Mouse (Mus musculus) adrenal gland (tissue): Measurements from ENCODE around the gene Poc1b.

ENCODE experiments used
- intact Hi-C: fragments of 180-260 bp; cut with DNase I; formaldehyde crosslinking; loops from one replicate; pipeline ENCODE4 v1.15.1; 2025

Poc1b gene

GRCm38 (mm10) chr10:99221540-99221939, 114.7 kb downstream of the Poc1b start:
- intact Hi-C loops, result no loop called here

- intact Hi-C loops, result no loop called here
These were observed 115.9 kb downstream of the Poc1b start for GRCm38 (mm10) chr10:99222726-99223125.

DNA sequence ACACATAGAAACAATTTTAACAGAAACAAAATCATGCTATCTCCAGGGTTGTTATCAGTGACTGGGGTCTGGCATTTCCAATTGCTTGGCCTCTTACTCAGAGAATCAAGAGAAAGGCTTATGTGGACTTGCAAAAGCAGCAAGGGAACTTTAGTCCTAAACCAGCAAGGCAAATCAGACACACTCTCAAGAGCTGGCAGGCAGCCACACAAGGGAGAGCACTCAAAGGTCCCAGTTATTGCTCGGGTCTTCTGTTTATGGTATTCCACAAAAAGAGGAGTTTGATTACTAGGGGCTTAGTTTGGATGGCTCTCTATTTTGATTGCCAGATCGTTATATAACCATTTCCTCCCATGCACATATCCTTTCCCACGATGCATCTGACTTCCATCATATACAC, 117.4 kb downstream of the Poc1b start:
- intact Hi-C loops, result no loop called here

GRCm38 (mm10) chr10:99226782-99227181, 119.9 kb downstream of the Poc1b start:
- intact Hi-C loops, result no loop called here

DNA sequence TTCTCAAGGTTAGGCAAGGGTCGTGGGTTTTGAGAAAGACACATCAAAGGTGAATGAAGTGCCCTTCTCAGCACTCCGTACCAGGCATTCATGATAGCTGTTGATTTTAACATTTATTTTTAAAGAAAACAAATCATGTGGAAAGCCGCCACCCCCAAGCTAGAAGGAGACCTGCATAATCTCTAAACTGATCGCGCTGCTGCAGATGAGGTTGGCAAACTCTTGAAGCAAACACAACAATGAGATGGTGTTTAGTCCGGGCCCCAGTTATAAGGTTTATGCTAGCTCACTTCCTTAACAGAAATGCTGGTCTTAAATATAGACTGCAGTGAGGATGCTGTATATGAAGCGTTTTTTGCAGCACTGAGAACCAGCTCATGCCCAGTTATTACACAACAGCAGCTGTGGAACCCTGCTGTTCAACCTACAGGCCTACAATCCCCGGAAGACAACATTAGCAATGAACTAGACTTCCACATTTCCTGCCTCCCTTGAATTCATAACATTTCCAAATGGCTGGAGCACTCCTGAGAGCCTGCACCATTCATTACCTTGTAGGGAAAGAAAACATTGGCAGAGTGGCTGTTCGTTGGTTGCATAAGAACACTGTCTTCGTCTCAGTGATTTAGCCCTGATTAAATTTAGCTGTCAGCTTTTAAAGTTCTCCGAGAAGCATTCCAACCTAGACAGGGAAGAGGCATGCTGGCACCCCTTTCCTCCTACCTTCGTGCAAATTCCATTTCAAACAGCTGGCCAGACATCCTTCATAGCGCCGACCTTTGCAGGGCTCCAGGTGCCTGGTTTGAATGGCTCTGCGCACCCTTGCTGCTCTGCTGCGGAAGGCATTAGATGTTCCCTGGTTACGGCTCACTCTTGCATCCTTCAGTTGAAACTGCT, 121.4 kb downstream of the Poc1b start:
- intact Hi-C loops, result no loop called here

- intact Hi-C loops, result no loop called here
These were observed 122.3 kb downstream of the Poc1b start for GRCm38 (mm10) chr10:99229031-99229684.

DNA sequence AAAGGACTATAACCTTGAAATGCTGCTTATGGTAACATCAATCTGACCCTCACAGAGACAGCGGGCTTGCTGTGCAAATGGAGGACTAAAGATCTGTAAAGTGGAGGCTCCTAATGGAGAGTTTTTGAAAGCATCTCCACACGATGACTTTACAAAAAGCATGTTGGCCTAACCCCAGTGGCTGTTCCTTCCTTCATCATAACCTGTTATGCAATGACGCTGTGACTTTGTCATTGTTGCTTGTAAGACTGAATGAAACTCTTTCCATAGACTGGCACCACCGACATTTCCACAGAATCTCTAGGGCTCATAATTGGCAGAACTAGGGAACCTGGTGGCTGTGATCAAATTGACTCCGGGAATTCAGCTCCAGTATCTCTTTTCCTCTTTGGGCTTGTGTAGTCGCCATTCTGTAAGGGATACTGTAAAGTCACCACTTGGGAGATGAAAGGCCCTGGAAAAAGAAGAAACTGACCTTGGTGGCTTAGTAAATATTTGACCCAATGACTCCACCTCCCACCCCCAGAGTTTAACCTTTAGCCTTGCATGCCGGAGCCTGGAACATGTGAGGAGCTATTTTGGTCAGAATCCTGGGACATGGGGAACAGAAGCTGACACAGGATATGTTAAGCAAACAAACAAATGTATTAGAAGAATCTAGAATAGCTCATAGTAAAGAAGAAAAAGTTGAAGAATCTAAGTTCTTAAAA, 125.8 kb downstream of the Poc1b start:
- intact Hi-C loops, result no loop called here

DNA sequence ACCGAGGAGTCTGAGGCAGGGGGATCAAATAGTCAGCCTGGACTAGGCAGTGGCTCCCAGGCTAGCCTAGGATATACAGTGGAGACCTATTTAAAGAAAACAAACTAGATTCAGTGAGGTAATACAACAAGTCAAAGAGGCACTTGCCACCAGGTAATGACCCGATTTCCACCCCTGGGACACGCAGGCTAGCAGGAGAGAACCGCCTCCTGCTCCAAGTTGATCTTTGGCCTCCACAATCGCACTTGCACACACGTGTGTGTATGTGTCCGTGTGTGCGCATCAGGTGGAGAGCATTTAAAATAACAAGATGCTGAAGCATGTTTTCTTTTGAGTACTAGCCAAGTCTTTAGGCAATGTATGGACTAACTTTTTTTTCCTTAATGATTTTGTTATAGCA, 127.5 kb downstream of the Poc1b start:
- intact Hi-C loops, result no loop called here

GRCm38 (mm10) chr10:99235081-99235480, 128.2 kb downstream of the Poc1b start:
- intact Hi-C loops, result no loop called here

DNA sequence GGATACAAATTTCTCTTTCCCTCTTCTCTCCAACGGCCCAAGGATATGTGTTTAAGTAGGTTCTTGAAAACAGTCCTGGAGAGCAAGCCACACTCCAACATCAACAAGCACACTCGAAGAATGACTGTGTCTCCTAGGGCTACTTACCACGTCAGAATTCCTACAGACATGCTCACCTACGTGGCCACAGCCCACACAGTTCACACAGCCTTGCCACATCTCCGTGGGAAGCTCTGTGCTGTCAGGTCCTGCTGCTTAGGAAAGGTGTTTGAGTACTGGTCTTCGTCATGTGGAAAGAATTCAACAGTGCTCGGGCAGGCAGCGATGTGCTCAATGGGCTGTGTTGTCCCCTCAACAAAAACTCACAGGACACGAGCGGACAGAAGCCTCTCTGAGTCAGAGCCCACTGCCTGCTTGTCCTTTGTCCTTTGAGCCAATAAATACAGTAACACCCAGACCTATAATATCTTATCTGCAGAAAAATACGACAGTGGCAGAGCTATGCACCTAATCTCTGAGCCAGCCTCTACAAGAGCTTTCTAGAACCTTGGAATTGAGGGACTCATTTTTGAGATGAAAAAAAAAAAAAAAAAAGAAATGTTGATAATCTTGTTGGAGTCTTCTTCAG, 130.5 kb downstream of the Poc1b start:
- intact Hi-C loops, result no loop called here

DNA sequence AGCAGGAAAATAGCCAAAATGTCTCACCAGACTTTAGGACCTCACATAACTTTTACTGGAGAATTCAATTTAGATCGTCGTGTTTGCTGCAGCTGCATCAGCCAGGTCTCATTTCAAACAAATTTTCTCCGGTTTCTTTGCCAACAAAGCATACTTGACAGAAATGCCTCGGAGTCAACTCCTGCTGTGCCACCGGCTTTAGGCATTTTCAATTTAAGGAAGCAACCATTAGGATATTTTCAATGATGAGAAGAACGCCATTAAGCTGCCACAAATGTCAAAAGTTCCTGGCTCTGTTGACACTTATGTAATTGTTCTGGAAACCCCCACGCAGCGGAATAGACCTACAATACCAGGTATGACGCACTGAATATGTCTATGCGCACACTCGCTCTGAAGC, 131.7 kb downstream of the Poc1b start:
- intact Hi-C loops, result no loop called here

DNA sequence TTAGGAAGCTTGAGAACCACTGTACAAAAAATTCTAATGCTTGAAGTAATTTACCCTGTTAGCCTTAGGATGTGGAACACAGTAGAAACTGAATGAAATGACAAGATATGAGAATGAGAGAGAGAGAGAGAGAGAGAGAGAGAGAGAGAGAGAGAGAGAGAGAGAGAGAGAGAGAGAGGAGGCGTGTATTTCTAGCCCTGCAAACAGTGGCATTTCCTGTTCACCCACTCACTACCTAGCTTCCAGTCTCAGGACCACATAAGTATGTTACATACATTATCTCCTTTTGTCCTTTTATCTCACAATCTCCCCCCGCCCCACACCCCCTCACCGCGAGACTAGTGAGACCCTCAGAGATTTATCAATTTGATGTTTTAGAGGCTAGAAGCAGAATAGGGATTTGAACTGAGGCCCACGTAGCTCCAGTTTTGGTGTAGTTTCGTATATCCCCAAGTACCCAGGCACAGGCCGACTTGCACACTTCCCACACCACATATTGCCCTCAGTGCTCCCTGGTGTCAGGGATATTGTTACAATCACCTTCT, 134.5 kb downstream of the Poc1b start:
- intact Hi-C loops, result no loop called here

DNA sequence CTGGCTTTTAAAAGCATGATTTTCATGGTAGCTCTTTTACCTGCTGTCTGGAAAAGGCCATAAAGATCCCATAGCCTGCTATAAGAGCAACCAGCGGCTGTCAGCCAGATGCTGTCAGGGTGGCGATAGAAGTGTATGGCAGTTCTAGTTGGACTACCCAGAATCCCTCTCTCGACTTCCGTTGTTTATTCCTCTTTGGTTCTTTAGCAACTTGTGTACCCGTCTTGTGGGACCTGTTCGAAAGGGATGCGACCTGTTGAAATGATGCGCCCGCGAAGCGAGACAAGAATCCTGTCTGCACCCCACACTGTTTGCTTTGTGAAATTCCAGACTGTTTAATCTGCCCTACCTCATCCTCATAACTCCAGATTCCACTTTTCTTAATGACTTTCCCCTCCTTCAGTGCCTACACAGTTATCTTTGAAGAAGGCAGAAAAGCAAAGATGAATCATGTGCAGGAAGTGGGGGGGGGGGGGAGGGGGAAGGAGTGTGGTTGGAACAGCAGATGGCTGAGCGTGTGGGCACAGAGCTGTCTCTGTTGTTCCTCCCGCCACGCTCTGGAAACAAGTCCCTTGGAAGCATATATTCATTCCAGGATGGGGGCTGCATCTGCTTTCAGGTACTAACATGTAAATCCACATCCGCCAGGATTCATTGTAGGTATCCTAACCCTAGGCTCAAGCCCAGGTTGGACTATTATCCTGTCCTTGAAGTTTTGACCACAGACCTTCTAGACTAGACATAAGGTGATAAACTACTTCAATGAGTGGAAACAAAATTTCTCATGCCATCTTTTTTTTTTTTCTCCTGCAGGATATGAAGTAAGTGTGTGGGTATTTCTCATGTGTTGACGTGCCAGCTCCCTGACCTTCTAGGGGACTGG, 135.2 kb downstream of the Poc1b start:
- intact Hi-C loops, result no loop called here

- intact Hi-C loops, result no loop called here
These were observed 135.9 kb downstream of the Poc1b start for GRCm38 (mm10) chr10:99242721-99243120.

DNA sequence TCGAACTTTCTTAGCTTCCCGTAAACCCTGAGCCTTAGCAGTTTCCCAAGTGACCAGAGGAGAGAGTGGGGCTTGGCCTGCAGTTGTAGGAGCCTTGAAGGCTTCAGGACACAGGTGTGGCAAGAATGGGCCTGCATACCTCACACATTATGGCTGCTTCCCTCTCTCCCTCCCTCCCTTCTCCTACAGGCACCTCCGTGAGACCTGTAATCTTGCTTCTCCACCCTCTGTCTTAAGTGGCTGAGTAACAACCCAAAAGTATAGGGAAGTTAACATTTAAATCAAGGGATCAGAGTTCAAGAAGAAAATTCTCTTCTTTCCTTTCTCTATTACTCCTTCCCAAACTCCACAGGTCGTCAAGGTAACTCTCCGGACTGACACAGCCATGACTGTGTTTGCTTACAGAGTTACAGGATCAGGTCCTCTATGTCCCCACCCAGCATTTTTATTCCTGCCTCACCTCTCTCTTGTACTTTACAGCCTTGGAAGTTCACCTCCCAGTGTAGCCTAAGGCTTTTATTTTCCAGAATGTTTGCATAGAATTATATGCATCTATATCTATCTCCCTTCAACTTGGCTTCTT, 137.2 kb downstream of the Poc1b start:
- intact Hi-C loops, result no loop called here

DNA sequence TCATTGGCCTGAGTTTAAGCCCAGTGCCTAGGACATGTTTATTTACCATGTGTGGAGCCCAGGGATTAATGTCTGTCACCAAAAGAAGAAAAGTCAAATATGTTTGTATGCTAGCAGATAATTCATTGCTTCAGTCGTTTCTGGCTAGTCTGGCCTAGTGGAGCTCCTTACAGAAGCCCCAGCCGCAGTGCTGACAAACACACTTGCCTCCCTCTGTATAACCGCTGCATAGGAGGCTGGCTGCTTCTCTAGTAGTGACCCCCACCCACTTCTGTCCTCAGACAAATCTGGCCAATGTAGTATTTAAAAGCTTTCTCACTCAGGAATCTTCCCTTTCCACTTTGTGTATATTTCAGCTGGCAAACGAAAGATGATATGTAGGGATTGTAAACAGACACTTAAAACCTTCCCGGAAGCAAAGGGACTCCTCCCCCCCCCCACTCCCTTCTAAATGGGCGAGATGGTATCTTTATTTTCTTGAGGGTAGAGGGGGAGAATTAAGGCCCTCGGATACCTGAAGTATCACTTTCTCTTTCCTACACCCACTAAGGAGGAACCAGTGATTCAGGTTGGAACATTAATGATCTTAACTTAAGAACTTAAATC, 137.9 kb downstream of the Poc1b start:
- intact Hi-C loops, result no loop called here

GRCm38 (mm10) chr10:99246797-99247508, 140.1 kb downstream of the Poc1b start:
- intact Hi-C loops, result no loop called here
